Mouse (Mus musculus): ENCODE data around the gene Cux1.

GRCm38 (mm10) chr5:136552093-136552492, 15.2 kb downstream of the Cux1 start:
- TF ChIP-seq POLR2A (IDR thresholded peaks at IDR 0.05; ENCODE audit: insufficient read depth, low read depth, low read length) (no peak), CTCF (IDR thresholded peaks at IDR 0.05; ENCODE audit: insufficient read depth, low read depth, low read length) (no peak)

Measured in olfactory bulb, adult 2 months (tissue).